Mouse (Mus musculus) heart, embryonic 12.5 days (tissue): ENCODE data around the gene Nol7. TPM values are rescaled to one million over a fixed set of nuclear protein-coding genes. Genes with fewer than 3 reads are reported as not detected.

Experiments used
- ATAC-seq: fragments of 200-750 bp; cut with Nextera tagmentation; 2 replicates; pipeline ENCODE4 v1.8.0; 2017; ENCODE audit warnings: moderate TSS enrichment, moderate library complexity; ENCODE audit not compliant: insufficient number of reproducible peaks, low FRiP score
- H3K27ac ChIP-seq: fragments of 300-500 bp; sonication (generic); 2 replicates; pipeline ENCODE4 v1.5.1; 2016; ENCODE audit warnings: mild to moderate bottlenecking, moderate library complexity; ENCODE audit not compliant: poor library complexity, severe bottlenecking
- H3K27me3 ChIP-seq: fragments of 300-500 bp; sonication (generic); replicated peaks from 2 replicates; pipeline ENCODE4 v1.6.1; 2016; ENCODE audit warnings: mild to moderate bottlenecking, moderate library complexity
- H3K36me3 ChIP-seq: fragments of 300-500 bp; sonication (generic); 2 replicates; pipeline ENCODE4 v1.6.1; 2016; ENCODE audit warnings: mild to moderate bottlenecking, moderate library complexity
- H3K4me1 ChIP-seq: fragments of 300-500 bp; sonication (generic); replicated peaks from 2 replicates; pipeline ENCODE4 v1.6.1; 2016; ENCODE audit warnings: mild to moderate bottlenecking
- H3K4me2 ChIP-seq: fragments of 300-500 bp; sonication (generic); 2 replicates; pipeline ENCODE4 v1.6.1; 2016; ENCODE audit warnings: mild to moderate bottlenecking, moderate library complexity
- H3K4me3 ChIP-seq: fragments of 300-500 bp; sonication (generic); 2 replicates; pipeline ENCODE4 v1.5.1; 2016; ENCODE audit warnings: mild to moderate bottlenecking
- H3K9ac ChIP-seq: fragments of 300-500 bp; sonication (generic); 2 replicates; pipeline ENCODE4 v1.6.1; 2016; ENCODE audit warnings: mild to moderate bottlenecking, moderate library complexity
- H3K9me3 ChIP-seq: fragments of 300-500 bp; sonication (generic); replicated peaks from 2 replicates; pipeline ENCODE4 v1.6.1; 2016; ENCODE audit warnings: mild to moderate bottlenecking, moderate library complexity
- WGBS: fragments of 180-500 bp; shearing (Covaris S2); methylation state at CpG from one replicate; pipeline ENCODE4 v1.1.7; 2016; 5-methylcytosine and 5-hydroxymethylcytosine counted together
- polyA plus RNA-seq: library from polyadenylated mRNA; unstranded; fragments of >200 nt; fragmentation: Nextera tagmentation; extraction: Ambion mirVana; gene quantifications from 2 replicates; pipeline ENCODE4 v1.2.1, GENCODE M21; 2016

Nol7 gene
- polyA plus RNA-seq, 1 experiment from 2014 or later = 134 TPM

GRCm38 (mm10) chr13:43370063-43370462 is 28.1 kb upstream of the Nol7 start:
- H3K4me2 ChIP-seq = no peak overlapping the region
- H3K9ac ChIP-seq = no peak overlapping the region
- no peak overlapping the region for H3K27ac ChIP-seq
- H3K4me3 ChIP-seq = no peak overlapping the region
- no peak for ATAC-seq
- peaks cover 5% of the 10 kb centered on the region for H3K4me1 ChIP-seq
- peaks cover 34% of the 10 kb centered on the region for H3K36me3 ChIP-seq
- no peaks in the 10 kb centered on the region for H3K27me3 ChIP-seq
- peaks cover 6% of the 10 kb centered on the region for H3K9me3 ChIP-seq
- WGBS = 77% methylated on average over 6 of the region's 6 CpGs

GRCm38 (mm10) chr13:43372892-43373291 is 25.3 kb upstream of the Nol7 start:
- Histone ChIP-seq H3K4me2 (no peak overlapping the region), H3K9me3 (peaks cover 6% of the 10 kb centered on the region), H3K4me3 (no peak overlapping the region), H3K4me1 (no peaks in the 10 kb centered on the region; the same call in 1 of the 2 replicates), H3K27me3 (no peaks in the 10 kb centered on the region), H3K27ac (no peak overlapping the region), H3K36me3 (peaks cover 50% of the 10 kb centered on the region), H3K9ac (no peak overlapping the region)
- ATAC-seq = no peak
- WGBS = 79% methylated on average over 1 of the region's 1 CpGs

- peaks cover 52% of the 10 kb centered on the region for H3K36me3 ChIP-seq
- H3K9ac ChIP-seq = no peak overlapping the region
- H3K4me3 ChIP-seq = no peak overlapping the region
- H3K27ac ChIP-seq = no peak overlapping the region
- WGBS = 81% methylated on average over 10 of the region's 10 CpGs
- H3K4me1 ChIP-seq = no peaks in the 10 kb centered on the region; the same call in 1 of the 2 replicates
- ATAC-seq = no peak
- no peak overlapping the region for H3K4me2 ChIP-seq
- no peaks in the 10 kb centered on the region for H3K27me3 ChIP-seq
- peaks cover 6% of the 10 kb centered on the region for H3K9me3 ChIP-seq
Measured at GRCm38 (mm10) chr13:43374205-43374604, 24.0 kb upstream of the Nol7 start.

GRCm38 (mm10) chr13:43374918-43375432 is 23.2 kb upstream of the Nol7 start:
- ATAC-seq = 0 out of 2 replicates have a peak, but pooled peaks have one; percentile 51
- H3K27me3 ChIP-seq = no peaks in the 10 kb centered on the region
- H3K4me3 ChIP-seq = no peak overlapping the region
- no peaks in the 10 kb centered on the region; the same call in 1 of the 2 replicates for H3K4me1 ChIP-seq
- no peak overlapping the region for H3K9ac ChIP-seq
- WGBS = 38% methylated on average over 2 of the region's 2 CpGs
- peaks cover 6% of the 10 kb centered on the region for H3K9me3 ChIP-seq
- no peak overlapping the region for H3K27ac ChIP-seq
- H3K36me3 ChIP-seq = peaks cover 52% of the 10 kb centered on the region
- H3K4me2 ChIP-seq = peak overlapping the region; percentile 9; the same call in 1 of the 2 replicates

GRCm38 (mm10) chr13:43379989-43380388 is 18.2 kb upstream of the Nol7 start:
- 76% methylated on average over 3 of the region's 3 CpGs for WGBS
- no peaks in the 10 kb centered on the region for H3K4me1 ChIP-seq
- no peak overlapping the region for H3K9ac ChIP-seq
- ATAC-seq = no peak
- peaks cover 41% of the 10 kb centered on the region for H3K36me3 ChIP-seq
- H3K27ac ChIP-seq = no peak overlapping the region
- no peaks in the 10 kb centered on the region for H3K9me3 ChIP-seq
- no peak overlapping the region for H3K4me3 ChIP-seq
- no peak overlapping the region for H3K4me2 ChIP-seq
- no peaks in the 10 kb centered on the region for H3K27me3 ChIP-seq

- Histone ChIP-seq H3K9ac (no peak overlapping the region), H3K36me3 (peaks cover 33% of the 10 kb centered on the region), H3K4me3 (no peak overlapping the region), H3K27me3 (no peaks in the 10 kb centered on the region), H3K9me3 (no peaks in the 10 kb centered on the region), H3K4me1 (no peaks in the 10 kb centered on the region), H3K4me2 (no peak overlapping the region), H3K27ac (no peak overlapping the region)
- ATAC-seq = no peak
- 88% methylated on average over 10 of the region's 10 CpGs for WGBS
Measured at GRCm38 (mm10) chr13:43385321-43385720, 12.9 kb upstream of the Nol7 start.

- Histone ChIP-seq H3K9me3 (peaks cover 4% of the 10 kb centered on the region; the same call in 1 of the 2 replicates), H3K4me1 (peaks cover 8% of the 10 kb centered on the region), H3K4me2 (peak overlapping the region; percentile 82), H3K27ac (no peak overlapping the region; the same call in 1 of the 2 replicates), H3K4me3 (peak overlapping the region; percentile 63), H3K9ac (no peak overlapping the region), H3K36me3 (peaks cover 43% of the 10 kb centered on the region), H3K27me3 (no peaks in the 10 kb centered on the region)
- 49% methylated on average over 13 of the region's 17 CpGs for WGBS
- ATAC-seq = no peak
Measured at GRCm38 (mm10) chr13:43397700-43398296, 392 bp upstream of the Nol7 start.

- H3K9ac ChIP-seq = no peak overlapping the region
- peak overlapping the region; percentile 82 for H3K4me2 ChIP-seq
- no peaks in the 10 kb centered on the region for H3K9me3 ChIP-seq
- peak overlapping the region; percentile 63 for H3K4me3 ChIP-seq
- no peaks in the 10 kb centered on the region for H3K27me3 ChIP-seq
- ATAC-seq = no peak
- H3K27ac ChIP-seq = no peak overlapping the region
- H3K4me1 ChIP-seq = peaks cover 8% of the 10 kb centered on the region
- H3K36me3 ChIP-seq = peaks cover 49% of the 10 kb centered on the region
- WGBS = 88% methylated on average over 5 of the region's 5 CpGs
Measured at GRCm38 (mm10) chr13:43399576-43399975, 1.4 kb downstream of the Nol7 start.

GRCm38 (mm10) chr13:43412311-43412710 is 14.1 kb downstream of the Nol7 start:
- Histone ChIP-seq H3K36me3 (peaks cover 61% of the 10 kb centered on the region), H3K4me2 (no peak overlapping the region), H3K9ac (no peak overlapping the region), H3K9me3 (no peaks in the 10 kb centered on the region), H3K4me3 (no peak overlapping the region), H3K27ac (no peak overlapping the region), H3K4me1 (no peaks in the 10 kb centered on the region), H3K27me3 (no peaks in the 10 kb centered on the region)
- no peak for ATAC-seq
- 89% methylated on average over 7 of the region's 7 CpGs for WGBS

GRCm38 (mm10) chr13:43413611-43414010 is 15.4 kb downstream of the Nol7 start:
- H3K27ac ChIP-seq = no peak overlapping the region
- ATAC-seq = no peak
- H3K4me1 ChIP-seq = no peaks in the 10 kb centered on the region
- H3K27me3 ChIP-seq = no peaks in the 10 kb centered on the region
- H3K9me3 ChIP-seq = no peaks in the 10 kb centered on the region
- no peak overlapping the region for H3K9ac ChIP-seq
- H3K36me3 ChIP-seq = peaks cover 59% of the 10 kb centered on the region
- H3K4me3 ChIP-seq = no peak overlapping the region
- 88% methylated on average over 2 of the region's 2 CpGs for WGBS
- no peak overlapping the region for H3K4me2 ChIP-seq

GRCm38 (mm10) chr13:43415249-43415648 is 17.1 kb downstream of the Nol7 start:
- Histone ChIP-seq H3K4me2 (no peak overlapping the region), H3K4me3 (no peak overlapping the region), H3K36me3 (peaks cover 66% of the 10 kb centered on the region), H3K4me1 (no peaks in the 10 kb centered on the region), H3K27ac (no peak overlapping the region), H3K9ac (no peak overlapping the region), H3K9me3 (no peaks in the 10 kb centered on the region), H3K27me3 (no peaks in the 10 kb centered on the region)
- no peak for ATAC-seq
- WGBS = 83% methylated on average over 1 of the region's 1 CpGs

GRCm38 (mm10) chr13:43428436-43428835 is 30.2 kb downstream of the Nol7 start:
- Histone ChIP-seq H3K9me3 (no peaks in the 10 kb centered on the region), H3K27ac (no peak overlapping the region), H3K4me1 (0 out of 2 replicates have a peak, but pooled peaks cover 2% of the 10 kb centered on the region), H3K36me3 (peaks cover 25% of the 10 kb centered on the region), H3K4me3 (no peak overlapping the region), H3K9ac (no peak overlapping the region), H3K27me3 (no peaks in the 10 kb centered on the region), H3K4me2 (no peak overlapping the region)
- no peak for ATAC-seq
- 82% methylated on average over 4 of the region's 4 CpGs for WGBS
